Mouse (Mus musculus) myocyte (in vitro differentiated cells): Measurements from ENCODE around the gene Got2.

Experiments
- CEBPB ChIP-seq: IDR thresholded peaks from 2 replicates; pipeline ENCODE4 v1.6.1; 2011; ENCODE audit warnings: mild to moderate bottlenecking, moderate library complexity; ENCODE audit not compliant: poor library complexity, insufficient read depth, severe bottlenecking
- POLR2A ChIP-seq: IDR thresholded peaks from one replicate; pipeline ENCODE4 v1.6.1; 2011; ENCODE audit warnings: low read depth, mild to moderate bottlenecking, control low read depth, moderate library complexity; ENCODE audit not compliant: insufficient read length
- REST ChIP-seq: IDR thresholded peaks from one replicate; pipeline ENCODE4 v1.6.1; 2011; ENCODE audit warnings: mild to moderate bottlenecking, control low read depth, moderate library complexity; ENCODE audit not compliant: insufficient read depth, insufficient read length
- SRF ChIP-seq: IDR thresholded peaks from one replicate; pipeline ENCODE4 v1.6.1; 2011; ENCODE audit warnings: low read depth; ENCODE audit not compliant: control insufficient read depth, insufficient read length
- USF1 ChIP-seq: IDR thresholded peaks from one replicate; pipeline ENCODE4 v1.6.1; 2011; ENCODE audit warnings: low read depth, mild to moderate bottlenecking, control low read depth, moderate library complexity

DNA sequence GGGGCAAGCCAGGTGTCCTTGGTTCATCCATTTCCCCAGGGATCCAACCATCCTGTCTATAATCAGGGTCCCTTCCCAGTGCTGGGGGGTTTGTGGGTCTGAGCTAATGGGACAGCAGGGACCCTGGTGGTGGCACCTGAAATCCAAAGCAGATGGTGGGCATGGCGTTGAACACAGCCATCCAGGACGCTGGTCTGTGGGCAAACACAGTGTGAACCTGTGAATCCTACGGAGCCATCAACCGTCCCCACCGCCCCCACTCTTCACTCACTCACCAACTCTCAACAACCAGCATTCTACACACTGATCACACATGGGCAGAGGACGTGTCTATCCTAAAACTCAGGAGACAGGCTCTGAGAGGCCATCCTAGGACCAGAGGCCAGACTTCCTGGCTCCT, 44.4 kb downstream of the Got2 start:
- TF ChIP-seq POLR2A (no peak), USF1 (no peak), SRF (no peak), REST (no peak), CEBPB (no peak)
